8 mouse cellular contexts compared by ENCODE assay signal in the genomic region with DNA sequence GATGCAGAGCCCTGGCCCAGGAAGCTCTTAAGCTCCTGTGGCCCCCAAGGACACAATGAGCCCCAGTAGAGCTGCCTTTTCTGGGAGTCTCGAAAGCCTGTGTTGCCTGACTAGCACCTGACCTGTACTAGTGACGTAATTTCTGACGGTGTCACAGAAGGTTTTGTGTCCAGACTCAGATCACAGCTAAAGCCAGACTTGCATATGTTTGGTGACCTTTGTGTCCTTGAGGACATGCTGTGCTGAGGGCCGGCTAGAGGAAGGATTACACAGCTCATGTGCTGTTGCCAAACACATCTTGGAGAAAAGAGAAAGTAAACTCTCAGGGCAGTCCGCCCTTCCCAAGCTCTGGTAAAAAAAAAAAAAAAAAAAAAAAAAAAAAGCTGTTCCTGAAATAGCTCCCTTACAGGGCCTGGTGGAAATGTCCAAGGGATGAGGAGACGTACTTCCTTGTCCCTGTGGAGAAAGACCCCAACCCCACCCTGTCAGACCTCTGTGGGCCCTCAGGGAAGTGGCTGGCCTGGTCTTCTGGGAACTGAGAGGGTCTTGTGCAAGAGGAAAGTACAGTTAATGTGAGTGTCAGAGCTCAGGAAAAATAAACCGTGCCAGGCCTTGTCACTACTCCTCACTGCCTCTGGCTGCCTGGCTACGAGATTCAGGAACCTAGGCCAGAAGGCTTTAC. TPM values are rescaled to one million over a fixed set of nuclear protein-coding genes. Genes with fewer than 3 reads are reported as not detected.
DNase-seq lines count a peak whose midpoint lies in the region; ATAC-seq lines count a peak whose summit lies in the region.

No protein-coding gene starts in this region.

- H3K36me3 ChIP-seq in limb, embryonic 12.5 days, result no peaks in the 10 kb centered on the region
- no peaks in the 10 kb centered on the region for H3K36me3 ChIP-seq in limb, embryonic 10.5 days

- no peak overlapping the region for H3K4me3 ChIP-seq in limb, embryonic 12.5 days (replicated peaks)
- no peak overlapping the region for H3K4me3 ChIP-seq in limb, embryonic 10.5 days

- DNase-seq in limb, embryonic 10.5 days (ENCODE audit: low spot score), result no peak
- peak; percentile 48 to 59 for DNase-seq in adrenal gland, postnatal 36 days
- peak; percentile 52 to 56 for DNase-seq in heart, postnatal 14 days
- DNase-seq in lung, postnatal 25 days (ENCODE audit: low spot score), result peak; percentile 87
- DNase-seq in cerebellum, adult 11 months, result no peak
- no peak for DNase-seq in B cell, adult 2 months
- no peak for DNase-seq in spleen, postnatal 10 days (ENCODE audit: low spot score in 2 of 2)

- no peaks in the 10 kb centered on the region for H3K9me3 ChIP-seq in limb, embryonic 12.5 days
- no peaks in the 10 kb centered on the region for H3K9me3 ChIP-seq in limb, embryonic 10.5 days (replicated peaks)

- no peaks in the 10 kb centered on the region for H3K4me1 ChIP-seq in limb, embryonic 12.5 days (replicated peaks)
- H3K4me1 ChIP-seq in limb, embryonic 10.5 days, result peaks cover 3% of the 10 kb centered on the region; the same call in 1 of the 2 replicates

- intact Hi-C loops in heart, postnatal 14 days (cut with DNase I), result no loop called here

- 72% methylated on average over 8 of the region's 8 CpGs for WGBS in limb, embryonic 12.5 days
- 77% methylated on average over 8 of the region's 8 CpGs for WGBS in limb, embryonic 10.5 days

- no peak overlapping the region for H3K9ac ChIP-seq in limb, embryonic 12.5 days (replicated peaks)

- H3K27me3 ChIP-seq in limb, embryonic 12.5 days, result no peaks in the 10 kb centered on the region
- H3K27me3 ChIP-seq in limb, embryonic 10.5 days (ENCODE audit: low read depth, poor library complexity, severe bottlenecking), result no peaks in the 10 kb centered on the region

- H3K4me2 ChIP-seq in limb, embryonic 12.5 days, result no peak overlapping the region

- ATAC-seq in limb, embryonic 12.5 days (ENCODE audit: insufficient number of reproducible peaks, insufficient read depth, low FRiP score, low TSS enrichment, low read depth), result no peak

- 0 out of 2 replicates have a peak overlapping the region, but pooled peaks have one; percentile 17 for H3K27ac ChIP-seq in limb, embryonic 12.5 days
- no peak overlapping the region for H3K27ac ChIP-seq in limb, embryonic 10.5 days

RNA-seq across cellular contexts. Expression of a gene that starts 45.8 kb away (rescaled TPM):
- polyA plus RNA-seq in limb, embryonic 12.5 days (2016; fragmentation: Nextera tagmentation; extraction: Ambion mirVana), result 37.7 and 40.7 TPM in 2 replicates
- polyA plus RNA-seq in limb, embryonic 10.5 days (2016; fragmentation: Nextera tagmentation; extraction: Ambion mirVana), result 50.1 and 55.7 TPM in 2 replicates
- total RNA-seq in adrenal gland, postnatal 36 days (2021), result 10 to 100 TPM; 28.8 to 33.1 TPM
- total RNA-seq in heart, postnatal 14 days (2021), result 10 to 100 TPM; 22.4 TPM

Comparison
In these comparisons a context has a peak if more than half of its experiments do, and no peak if none do; other contexts are left out.
1. DNase-seq: peak in adrenal gland, postnatal 36 days (2 of 2), heart, postnatal 14 days (2 of 2) and lung, postnatal 25 days (single experiment); none in limb, embryonic 10.5 days (single experiment), cerebellum, adult 11 months (single experiment), B cell, adult 2 months (0 of 2) and spleen, postnatal 10 days (0 of 2).